Mouse (Mus musculus) retina, embryonic 14.5 days (tissue): ENCODE results near the gene Mettl24.
"Not testable (repeated sequence)": the region's sequence is repeated elsewhere in the genome, so short reads cannot be mapped to it uniquely, and the experiment has no call there.

ENCODE experiments used
- DNase-seq: peaks from one replicate; pipeline ENCODE4 v3.0.0-alpha.2; 2015; ENCODE audit warnings: low spot score

Mettl24 gene

GRCm38 (mm10) chr10:40737274-40738112, 54.4 kb downstream of the Mettl24 start:
- DNase-seq, result no peak

- no peak for DNase-seq
These were observed 57.6 kb downstream of the Mettl24 start for GRCm38 (mm10) chr10:40740696-40741095.

GRCm38 (mm10) chr10:40750293-40751047, 67.4 kb downstream of the Mettl24 start:
- no peak for DNase-seq

GRCm38 (mm10) chr10:40751157-40751556, 68.1 kb downstream of the Mettl24 start:
- DNase-seq, result no peak

- no peak for DNase-seq
These were observed 70.0 kb downstream of the Mettl24 start for GRCm38 (mm10) chr10:40753036-40753435.

GRCm38 (mm10) chr10:40758171-40759010, 75.3 kb downstream of the Mettl24 start:
- DNase-seq, result no peak

GRCm38 (mm10) chr10:40759391-40760194, 76.5 kb downstream of the Mettl24 start:
- not testable (repeated sequence) for DNase-seq

GRCm38 (mm10) chr10:40760195-40761009, 77.3 kb downstream of the Mettl24 start:
- DNase-seq, result no peak

- DNase-seq, result no peak
These were observed 78.1 kb downstream of the Mettl24 start for GRCm38 (mm10) chr10:40761010-40761752.

GRCm38 (mm10) chr10:40762624-40763023, 79.5 kb downstream of the Mettl24 start:
- DNase-seq, result no peak

GRCm38 (mm10) chr10:40763084-40763720, 80.1 kb downstream of the Mettl24 start:
- no peak for DNase-seq

GRCm38 (mm10) chr10:40772266-40772665, 89.2 kb downstream of the Mettl24 start:
- no peak for DNase-seq

- DNase-seq, result no peak
These were observed 92.1 kb downstream of the Mettl24 start for GRCm38 (mm10) chr10:40775151-40775550.

GRCm38 (mm10) chr10:40775655-40776054, 92.6 kb downstream of the Mettl24 start:
- DNase-seq, result no peak

- no peak for DNase-seq
These were observed 94.1 kb downstream of the Mettl24 start for GRCm38 (mm10) chr10:40777171-40777570.

GRCm38 (mm10) chr10:40778472-40778871, 95.4 kb downstream of the Mettl24 start:
- no peak for DNase-seq

- no peak for DNase-seq
These were observed 107.3 kb downstream of the Mettl24 start for GRCm38 (mm10) chr10:40790406-40790805.

GRCm38 (mm10) chr10:40792115-40792514, 109.0 kb downstream of the Mettl24 start:
- DNase-seq, result no peak

- DNase-seq, result no peak
These were observed 122.1 kb downstream of the Mettl24 start for GRCm38 (mm10) chr10:40805221-40805620.
